Mouse (Mus musculus) midbrain, embryonic 10.5 days (tissue): ENCODE results near the gene Olfr1437. TPM values are rescaled to one million over a fixed set of nuclear protein-coding genes. Genes with fewer than 3 reads are reported as not detected.
"Not testable (repeated sequence)": the region's sequence is repeated elsewhere in the genome, so short reads cannot be mapped to it uniquely, and the experiment has no call there.

ENCODE experiments used
- DNase-seq: peaks from one replicate; pipeline ENCODE4 v3.0.0-alpha.2; 2017; ENCODE audit warnings: low spot score
- H3K27ac ChIP-seq: fragments of 300-500 bp; sonication (generic); replicated peaks from 2 replicates; pipeline ENCODE4 v1.5.1; 2016; ENCODE audit warnings: mild to moderate bottlenecking
- H3K27me3 ChIP-seq: fragments of 300-500 bp; sonication (generic); 2 replicates; pipeline ENCODE4 v1.6.1; 2016; ENCODE audit warnings: low read depth, mild to moderate bottlenecking; ENCODE audit not compliant: poor library complexity, severe bottlenecking
- H3K36me3 ChIP-seq: fragments of 300-500 bp; sonication (generic); 2 replicates; pipeline ENCODE4 v1.6.1; 2016; ENCODE audit warnings: mild to moderate bottlenecking, moderate library complexity
- H3K4me1 ChIP-seq: fragments of 300-500 bp; sonication (generic); 2 replicates; pipeline ENCODE4 v1.6.1; 2016
- H3K4me3 ChIP-seq: fragments of 300-500 bp; sonication (generic); 2 replicates; pipeline ENCODE4 v1.5.1; 2016; ENCODE audit warnings: mild to moderate bottlenecking, moderate library complexity
- H3K9me3 ChIP-seq: fragments of 300-500 bp; sonication (generic); replicated peaks from 2 replicates; pipeline ENCODE4 v1.6.1; 2016; ENCODE audit warnings: mild to moderate bottlenecking
- WGBS: fragments of 180-500 bp; shearing (Covaris S2); methylation state at CpG from one replicate; pipeline ENCODE4 v1.1.7; 2016; 5-methylcytosine and 5-hydroxymethylcytosine counted together
- polyA plus RNA-seq: library from polyadenylated mRNA; unstranded; fragments of >200 nt; fragmentation: Nextera tagmentation; extraction: Ambion mirVana; gene quantifications from 2 replicates; pipeline ENCODE4 v1.2.1, GENCODE M21; 2016

The Olfr1437 gene
- polyA plus RNA-seq = not detected in 2 replicates

DNA sequence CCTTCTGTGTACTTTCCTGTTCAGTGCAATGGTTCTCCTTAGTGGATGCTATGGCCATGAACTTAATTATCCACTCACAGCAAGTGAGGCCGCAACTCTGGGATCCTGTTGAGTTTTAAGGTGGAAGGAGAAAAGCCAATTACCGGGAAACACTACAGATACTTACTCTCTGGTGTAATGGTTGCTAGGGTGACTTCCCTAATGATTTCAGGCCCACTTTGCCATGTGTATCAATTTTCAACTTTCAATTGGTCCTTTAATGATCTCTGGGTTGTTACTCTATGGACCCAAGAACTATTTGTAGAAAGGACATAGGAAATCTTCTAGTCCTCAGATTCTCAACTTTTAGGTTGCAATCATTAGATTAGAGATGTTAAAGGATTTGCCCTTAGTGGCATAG, at the start of gene Olfr1437:
Olfr1437 (minus strand) TSS at position 101 of the 400 bp plus-strand sequence.
- H3K27ac ChIP-seq = no peak within 1 kb of the TSS
- no peak within 1 kb of the TSS for H3K4me3 ChIP-seq
- no peaks in the 10 kb centered on the region for H3K27me3 ChIP-seq
- WGBS = 83% methylated on average over 2 of the region's 2 CpGs
- no peak for DNase-seq
- no peaks in the 10 kb centered on the region for H3K9me3 ChIP-seq
- no peaks in the 10 kb centered on the region for H3K36me3 ChIP-seq
- H3K4me1 ChIP-seq = no peaks in the 10 kb centered on the region

DNA sequence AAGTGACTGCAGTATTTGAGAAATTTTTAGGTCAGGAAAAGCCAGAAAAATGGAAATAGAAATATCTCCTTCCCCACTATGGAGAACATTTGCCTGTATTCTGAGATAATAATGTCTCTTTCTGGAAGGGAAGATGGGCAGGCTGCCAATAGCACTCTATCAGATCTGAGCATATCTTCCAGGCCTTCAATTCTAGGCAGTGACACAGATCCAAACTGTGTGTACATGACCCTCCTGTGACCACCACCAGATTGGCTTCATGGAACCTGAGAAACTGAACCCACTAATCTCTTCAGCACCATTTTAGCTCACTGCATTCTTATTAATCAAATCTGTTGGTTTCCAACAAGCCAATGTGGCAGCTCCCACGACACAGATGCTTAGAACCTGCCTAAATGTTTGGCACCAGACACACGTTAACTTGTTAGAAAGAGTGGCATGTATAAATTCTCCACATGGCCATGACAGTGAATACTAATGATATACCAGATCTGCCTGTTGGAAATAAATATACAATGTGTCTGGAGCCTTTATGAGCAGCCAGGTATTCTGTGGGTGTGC, 49.6 kb upstream of the Olfr1437 start:
- no peak overlapping the region for H3K27ac ChIP-seq
- H3K27me3 ChIP-seq = no peaks in the 10 kb centered on the region
- no peak overlapping the region for H3K4me3 ChIP-seq
- WGBS = 80% methylated on average over 2 of the region's 2 CpGs
- H3K4me1 ChIP-seq = no peaks in the 10 kb centered on the region
- no peak for DNase-seq
- H3K9me3 ChIP-seq = no peaks in the 10 kb centered on the region
- H3K36me3 ChIP-seq = no peaks in the 10 kb centered on the region

DNA sequence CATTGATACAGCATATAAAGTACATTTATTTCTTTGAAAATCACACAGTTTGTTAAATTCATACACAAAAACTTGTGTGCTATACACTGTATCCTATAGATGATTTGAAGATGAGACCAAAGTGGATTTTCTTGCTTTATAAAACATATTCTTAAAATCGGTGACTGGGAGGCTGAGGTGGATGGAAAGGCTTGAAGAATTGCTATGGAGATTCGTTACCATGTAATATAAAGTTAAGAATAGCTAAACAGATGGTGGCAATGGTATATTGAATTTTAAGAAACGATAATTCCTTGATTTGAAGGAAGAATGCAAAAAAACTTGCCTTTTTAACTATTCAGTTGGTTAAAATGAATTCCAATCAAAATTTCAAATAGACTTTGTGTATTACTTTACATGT, 48.1 kb upstream of the Olfr1437 start:
- H3K9me3 ChIP-seq = no peaks in the 10 kb centered on the region
- H3K27ac ChIP-seq = no peak overlapping the region
- 83% methylated on average over 3 of the region's 3 CpGs for WGBS
- no peak overlapping the region for H3K4me3 ChIP-seq
- no peaks in the 10 kb centered on the region for H3K4me1 ChIP-seq
- H3K27me3 ChIP-seq = no peaks in the 10 kb centered on the region
- no peaks in the 10 kb centered on the region for H3K36me3 ChIP-seq
- DNase-seq = no peak

DNA sequence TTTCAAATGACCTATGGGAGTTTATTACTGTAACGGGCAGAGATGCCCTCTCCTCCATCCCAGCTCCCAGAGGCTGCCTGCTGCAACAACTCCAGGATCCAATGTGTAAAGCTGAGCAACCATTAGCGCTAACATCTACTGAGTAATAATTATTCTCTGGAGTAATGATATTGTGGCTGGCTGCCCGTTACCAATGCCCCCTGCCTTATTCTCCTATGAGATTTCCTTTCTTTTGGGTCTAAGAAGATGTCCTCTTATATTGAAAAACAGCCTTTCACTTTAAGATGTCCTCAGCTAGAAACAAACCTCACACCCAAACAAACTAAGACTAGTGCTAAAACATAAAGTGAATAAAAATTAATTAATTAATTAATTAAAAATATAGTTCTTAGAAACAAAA, 10.9 kb upstream of the Olfr1437 start, which contains the start of gene Olfr1438-ps1:
Olfr1438-ps1 (minus strand) TSS at position 101 of the 400 bp plus-strand sequence.
- Histone ChIP-seq H3K4me3 (no peak within 1 kb of the TSS), H3K36me3 (no peaks in the 10 kb centered on the region), H3K27ac (no peak within 1 kb of the TSS), H3K9me3 (no peaks in the 10 kb centered on the region), H3K27me3 (no peaks in the 10 kb centered on the region), H3K4me1 (no peaks in the 10 kb centered on the region)
- DNase-seq = no peak
- 85% methylated on average over 3 of the region's 3 CpGs for WGBS

DNA sequence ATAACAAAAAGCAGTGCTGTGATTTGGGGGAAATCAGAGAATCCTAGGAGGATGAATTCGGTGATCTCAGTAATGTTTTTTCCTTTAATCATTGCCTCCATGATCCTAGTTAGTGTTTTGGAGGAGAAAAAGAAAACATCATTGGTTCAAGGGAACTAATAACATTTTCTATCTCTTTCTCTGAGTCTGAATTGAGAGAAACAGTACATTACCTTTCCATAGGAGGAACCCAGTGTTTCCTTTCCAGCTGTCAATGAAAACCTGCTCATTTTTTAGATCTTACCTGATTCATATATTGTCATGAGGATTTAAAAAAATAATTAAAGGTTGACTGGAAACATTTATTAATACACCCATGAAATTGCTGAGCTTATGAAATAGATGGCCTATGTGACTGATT, 25.9 kb downstream of the Olfr1437 start, which contains the start of gene Olfr1436:
Olfr1436 (minus strand) TSS at position 101 of the 400 bp plus-strand sequence.
- 66% methylated on average over 1 of the region's 1 CpGs for WGBS
- H3K4me3 ChIP-seq, DNase-seq: not testable (repeated sequence)

DNA sequence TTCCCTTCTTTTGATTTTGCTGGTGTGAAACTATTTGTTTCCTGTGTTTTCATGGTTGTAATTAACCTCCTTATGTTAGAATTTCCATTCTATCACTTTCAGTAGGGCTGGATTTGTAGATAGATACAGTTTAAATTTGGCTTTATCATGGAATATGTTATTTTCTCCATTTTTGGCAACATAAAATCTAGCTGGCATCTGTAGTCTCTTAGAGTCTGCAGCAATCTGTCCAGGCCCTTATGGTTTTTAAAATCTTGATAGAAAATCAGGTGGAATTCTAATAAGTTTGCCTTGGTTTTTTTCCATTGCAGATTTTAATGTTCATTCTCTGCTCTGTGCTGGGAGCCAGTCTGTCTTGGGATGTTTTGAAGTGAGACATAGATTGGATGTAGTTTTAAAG, 31.9 kb downstream of the Olfr1437 start:
- H3K4me1 ChIP-seq = no peaks in the 10 kb centered on the region

More for the DNA sequence above, 25.9 kb downstream of the Olfr1437 start, which contains the start of gene Olfr1436:
- H3K4me1 ChIP-seq, H3K27ac ChIP-seq, H3K36me3 ChIP-seq, H3K9me3 ChIP-seq, H3K27me3 ChIP-seq: not testable (repeated sequence)

DNA sequence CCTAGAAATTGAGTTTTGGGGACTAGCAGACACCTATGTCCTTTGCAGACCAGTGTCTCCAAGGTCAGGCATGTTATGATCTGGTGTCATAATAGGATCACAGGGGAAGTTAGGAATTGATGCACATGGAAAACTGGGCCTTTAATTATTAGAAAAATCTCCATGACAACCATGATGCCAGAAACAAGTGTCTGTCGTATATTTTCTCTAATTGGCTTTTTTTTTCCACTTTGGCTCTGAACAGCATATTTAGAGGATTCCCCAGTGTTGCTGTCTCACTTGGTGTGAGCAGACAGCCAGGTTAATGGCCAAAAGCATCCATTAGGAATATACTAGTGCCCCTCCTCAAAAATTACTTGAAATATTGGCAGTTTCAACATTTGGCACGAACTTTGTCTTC, 45.3 kb downstream of the Olfr1437 start, which contains the start of gene Olfr1434:
Olfr1434 (plus strand) TSS at position 301 of the 400 bp plus-strand sequence.
- Histone ChIP-seq H3K27ac (no peak within 1 kb of the TSS), H3K36me3 (no peaks in the 10 kb centered on the region), H3K27me3 (no peaks in the 10 kb centered on the region), H3K9me3 (no peaks in the 10 kb centered on the region), H3K4me1 (no peaks in the 10 kb centered on the region), H3K4me3 (no peak within 1 kb of the TSS)
- WGBS = 78% methylated on average over 2 of the region's 2 CpGs
- no peak for DNase-seq

More for the DNA sequence above, 31.9 kb downstream of the Olfr1437 start:
- Histone ChIP-seq H3K9me3 (no peaks in the 10 kb centered on the region), H3K27me3 (no peaks in the 10 kb centered on the region), H3K36me3 (no peaks in the 10 kb centered on the region), H3K27ac (no peak overlapping the region), H3K4me3 (no peak overlapping the region)
- no peak for DNase-seq

Other genes starting within 250 kb of the Olfr1437 start
- not detected in 2 replicates for gene Olfr1425, start 247.4 kb downstream of the Olfr1437 start, polyA plus RNA-seq
- gene Olfr1426, start 233.1 kb downstream of the Olfr1437 start, polyA plus RNA-seq = not detected in 2 replicates
- not detected in 2 replicates for gene Olfr1427, start 221.8 kb downstream of the Olfr1437 start, polyA plus RNA-seq
- not detected in 2 replicates for gene Olfr1428, start 209.2 kb downstream of the Olfr1437 start, polyA plus RNA-seq
- gene Olfr76, start 201.9 kb downstream of the Olfr1437 start, polyA plus RNA-seq = not detected in 2 replicates
- gene Olfr1555-ps1, start 155.0 kb downstream of the Olfr1437 start, polyA plus RNA-seq = not detected in 2 replicates
- not detected in 2 replicates for gene Olfr1431, start 124.5 kb downstream of the Olfr1437 start, polyA plus RNA-seq
- not detected in 2 replicates for gene Olfr1432, start 92.5 kb downstream of the Olfr1437 start, polyA plus RNA-seq
- gene Olfr262, start 83.4 kb downstream of the Olfr1437 start, polyA plus RNA-seq = not detected in 2 replicates
- gene Olfr235, start 64.1 kb downstream of the Olfr1437 start, polyA plus RNA-seq = not detected in 2 replicates
- not detected in 2 replicates for gene Olfr1434, start 45.2 kb downstream of the Olfr1437 start, polyA plus RNA-seq
- gene Olfr1436, start 26.0 kb downstream of the Olfr1437 start, polyA plus RNA-seq = not detected in 2 replicates
- not detected in 2 replicates for gene Olfr1438-ps1, start 10.8 kb upstream of the Olfr1437 start, polyA plus RNA-seq
- gene Olfr1440, start 62.2 kb upstream of the Olfr1437 start, polyA plus RNA-seq = not detected in 2 replicates
- gene Olfr1441, start 92.3 kb upstream of the Olfr1437 start, polyA plus RNA-seq = not detected in 2 replicates
- not detected in 2 replicates for gene Pfpl, start 102.8 kb upstream of the Olfr1437 start, polyA plus RNA-seq
- gene Mpeg1, start 135.7 kb upstream of the Olfr1437 start, polyA plus RNA-seq = 0.19 and 0.40 TPM in 2 replicates
- 54.9 and 59.2 TPM in 2 replicates for gene Dtx4, start 176.4 kb upstream of the Olfr1437 start, polyA plus RNA-seq
- 20.9 and 21.0 TPM in 2 replicates for gene Fam111a, start 220.6 kb upstream of the Olfr1437 start, polyA plus RNA-seq